Mouse (Mus musculus): Measurements from ENCODE around the gene Nlrp9a. TPM values are rescaled to one million over a fixed set of nuclear protein-coding genes. Genes with fewer than 3 reads are reported as not detected.
"Not testable (repeated sequence)": the region's sequence is repeated elsewhere in the genome, so short reads cannot be mapped to it uniquely, and the experiment has no call there.

Gene Nlrp9a
- not detected in 2 replicates for polyA plus RNA-seq (2016; fragmentation: Nextera tagmentation; extraction: Ambion mirVana)

DNA sequence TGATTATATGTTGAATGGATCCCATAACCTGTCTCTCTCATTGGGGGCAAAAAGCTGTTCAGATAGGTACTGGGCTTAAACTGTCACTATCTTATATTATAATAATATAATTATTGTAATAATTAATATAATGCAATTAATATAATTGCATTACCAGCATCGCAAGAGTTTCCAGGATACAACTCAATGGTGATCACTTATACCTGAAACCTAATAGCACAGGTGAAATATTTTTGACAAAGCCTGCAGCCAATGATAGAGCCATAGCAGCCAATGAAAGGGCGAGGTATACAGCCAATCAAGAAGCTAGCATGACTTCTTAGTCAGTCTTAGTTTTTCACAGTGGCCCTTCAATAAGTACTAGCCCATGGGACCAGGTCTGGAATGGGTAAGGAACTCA lies at the start of gene Nlrp9a:
TSS of gene Nlrp9a (plus strand) at position 301 of the 400 bp plus-strand sequence.
- not testable (repeated sequence) for H3K27me3 ChIP-seq; H3K9me3 ChIP-seq; H3K4me1 ChIP-seq; ATAC-seq (ENCODE audit: low FRiP score); H3K4me3 ChIP-seq (replicated peaks); H3K36me3 ChIP-seq (replicated peaks); H3K27ac ChIP-seq; H3K4me2 ChIP-seq; H3K9ac ChIP-seq
- 83% methylated on average over 2 of the region's 2 CpGs for WGBS

DNA sequence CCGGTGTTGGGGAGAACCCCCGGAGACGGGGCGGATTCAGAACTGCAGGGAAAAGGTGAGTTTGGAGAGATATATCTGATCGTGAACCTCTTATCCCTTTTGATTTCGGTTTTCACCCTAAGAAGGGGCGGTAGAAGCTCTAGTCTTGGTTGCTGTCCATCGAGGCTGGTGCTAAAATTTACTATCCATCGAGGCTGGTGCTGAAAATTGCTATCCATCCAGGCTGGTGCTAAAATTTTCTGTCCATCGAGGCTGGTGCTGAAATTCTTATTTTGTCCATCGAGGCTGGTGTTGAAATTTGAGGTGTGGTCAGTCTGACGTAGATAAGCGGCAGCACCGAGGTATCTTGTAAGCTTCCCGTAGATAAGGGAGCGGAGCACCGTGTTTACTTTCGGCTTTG lies 45.3 kb upstream of the Nlrp9a start:
- H3K9me3 ChIP-seq; H3K4me2 ChIP-seq; H3K4me3 ChIP-seq (replicated peaks); H3K36me3 ChIP-seq (replicated peaks); H3K4me1 ChIP-seq; H3K9ac ChIP-seq; H3K27ac ChIP-seq; ATAC-seq (ENCODE audit: low FRiP score); H3K27me3 ChIP-seq: not testable (repeated sequence)
- 87% methylated on average over 18 of the region's 18 CpGs for WGBS

DNA sequence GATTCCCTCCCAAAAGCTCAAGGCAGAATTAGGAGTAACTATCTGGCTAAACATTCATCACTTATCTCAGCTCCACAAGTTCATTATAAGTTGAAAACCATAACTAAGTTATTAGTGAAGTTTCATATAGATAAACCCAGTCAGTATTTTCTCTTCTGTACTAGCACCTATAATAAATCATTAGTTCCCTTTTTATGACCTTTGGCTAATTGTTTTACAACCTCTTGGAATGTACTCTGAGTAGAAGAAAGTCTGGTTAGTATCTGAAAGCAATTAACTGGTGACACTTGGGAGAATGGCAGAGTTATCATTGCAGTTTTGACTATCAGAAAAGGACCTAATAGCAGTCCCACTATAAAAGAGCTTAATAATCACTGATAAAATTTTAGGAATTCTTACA lies 54.3 kb downstream of the Nlrp9a start:
- Histone ChIP-seq H3K4me1 (no peaks in the 10 kb centered on the region), H3K27me3 (no peaks in the 10 kb centered on the region), H3K4me2 (no peak overlapping the region), H3K36me3 (replicated peaks) (no peaks in the 10 kb centered on the region), H3K9ac (no peak overlapping the region), H3K4me3 (replicated peaks) (no peak overlapping the region), H3K9me3 (no peaks in the 10 kb centered on the region), H3K27ac (no peak overlapping the region)
- no peak for ATAC-seq (ENCODE audit: low FRiP score)

GRCm38 (mm10) chr7:26589774-26590173 lies 55.0 kb downstream of the Nlrp9a start:
- no peak overlapping the region for H3K4me2 ChIP-seq
- no peak overlapping the region for H3K4me3 ChIP-seq (replicated peaks)
- no peak overlapping the region for H3K9ac ChIP-seq
- H3K4me1 ChIP-seq = no peaks in the 10 kb centered on the region
- no peaks in the 10 kb centered on the region for H3K27me3 ChIP-seq
- no peak for ATAC-seq (ENCODE audit: low FRiP score)
- no peaks in the 10 kb centered on the region for H3K36me3 ChIP-seq (replicated peaks)
- 77% methylated on average over 1 of the region's 1 CpGs for WGBS
- no peaks in the 10 kb centered on the region for H3K9me3 ChIP-seq
- no peak overlapping the region for H3K27ac ChIP-seq

DNA sequence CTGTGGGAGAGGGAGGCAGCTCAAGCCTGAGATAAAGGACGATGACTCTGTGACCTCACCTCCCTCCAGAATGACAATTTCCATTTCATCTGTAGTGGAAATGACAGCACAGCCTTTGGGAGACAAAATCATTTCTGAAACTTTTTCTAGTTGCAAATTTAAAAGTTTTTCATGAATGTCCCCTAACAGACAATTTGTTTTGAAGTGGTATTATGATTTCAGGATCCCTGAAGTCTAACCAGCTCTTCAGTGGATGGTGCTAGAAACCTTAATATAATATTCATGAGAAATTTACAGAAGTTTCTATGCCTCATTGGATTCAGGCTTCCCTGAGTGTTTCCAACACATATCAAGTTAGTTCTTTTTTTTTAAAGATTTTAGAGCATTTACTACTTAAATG lies 83.5 kb downstream of the Nlrp9a start, which contains the start of gene Vmn1r185:
TSS of gene Vmn1r185 (minus strand) at position 101 of the 400 bp plus-strand sequence.
- H3K36me3 ChIP-seq (replicated peaks); H3K27ac ChIP-seq; H3K9ac ChIP-seq; H3K4me1 ChIP-seq; H3K9me3 ChIP-seq; H3K4me2 ChIP-seq; ATAC-seq (ENCODE audit: low FRiP score); H3K27me3 ChIP-seq; H3K4me3 ChIP-seq (replicated peaks): not testable (repeated sequence)
- WGBS = 92% methylated on average over 1 of the region's 1 CpGs

Small RNA genes within 50 kb of the gene (microRNA-seq; reads per million reads assigned to microRNA genes)
- not detected for gene Gm25947

Other genes starting within 250 kb of the Nlrp9a start
- not detected in 2 replicates for gene Cyp2a4, start 227.9 kb upstream of the Nlrp9a start, polyA plus RNA-seq (2016; fragmentation: Nextera tagmentation; extraction: Ambion mirVana)
- gene Nlrp9c, start 131.3 kb upstream of the Nlrp9a start, polyA plus RNA-seq (2016; fragmentation: Nextera tagmentation; extraction: Ambion mirVana) = not detected in 2 replicates
- gene Nlrp4a, start 99.9 kb upstream of the Nlrp9a start, polyA plus RNA-seq (2016; fragmentation: Nextera tagmentation; extraction: Ambion mirVana) = not detected in 2 replicates
- not detected in 2 replicates for gene Vmn1r185, start 83.4 kb downstream of the Nlrp9a start, polyA plus RNA-seq (2016; fragmentation: Nextera tagmentation; extraction: Ambion mirVana)
- not detected in 2 replicates for gene Cyp2b23, start 151.4 kb downstream of the Nlrp9a start, polyA plus RNA-seq (2016; fragmentation: Nextera tagmentation; extraction: Ambion mirVana)
- gene Cyp2b19, start 222.1 kb downstream of the Nlrp9a start, polyA plus RNA-seq (2016; fragmentation: Nextera tagmentation; extraction: Ambion mirVana) = 0.06 and 0.09 TPM in 2 replicates